17 mouse cellular contexts compared by ENCODE assay signal in genomic region chr13:30521282-30521902, GRCm38 (mm10). TPM values are rescaled to one million over a fixed set of nuclear protein-coding genes. Genes with fewer than 3 reads are reported as not detected.
A peak's percentile ranks its signal among the peaks of the same experiment; 100 is the strongest.
DNase-seq lines count a peak whose midpoint lies in the region; ATAC-seq and TF ChIP-seq lines count a peak whose summit lies in the region.
"Had no signal": no experiment of that assay in that cellular context is flagged by ENCODE, and none has a peak within 500 bp of the region (broad histone marks: within the 10 kb centered on the region; RNA-seq: fewer than 3 reads in every experiment).

No protein-coding gene starts in this region.

- TF ChIP-seq CTCF in heart, postnatal 0 days (IDR thresholded peaks at IDR 0.05; ENCODE audit: low read depth): no peak

- H3K27ac ChIP-seq in heart, postnatal 0 days (ENCODE audit: low read depth): no peak overlapping the region
- no peak overlapping the region for H3K27ac ChIP-seq in heart, embryonic 10.5 days
- H3K27ac ChIP-seq in intestine, embryonic 14.5 days (ENCODE audit: low read depth): no peak overlapping the region
- H3K27ac ChIP-seq in liver, embryonic 15.5 days (replicated peaks): no peak overlapping the region
- H3K27ac ChIP-seq: forebrain, embryonic 13.5 days; kidney, embryonic 15.5 days; left cerebral cortex, adult 2 months; limb, embryonic 12.5 days; macrophage; midbrain, embryonic 13.5 days had no signal

- H3K27me3 ChIP-seq in heart, postnatal 0 days (ENCODE audit: control insufficient read depth, insufficient read depth, low read length): no peaks in the 10 kb centered on the region
- H3K27me3 ChIP-seq in heart, embryonic 10.5 days (ENCODE audit: insufficient read depth, poor library complexity, severe bottlenecking): no peaks in the 10 kb centered on the region
- H3K27me3 ChIP-seq in intestine, embryonic 14.5 days (replicated peaks; ENCODE audit: control insufficient read depth, insufficient read depth, low read length): no peaks in the 10 kb centered on the region
- no peaks in the 10 kb centered on the region for H3K27me3 ChIP-seq in liver, embryonic 15.5 days
- H3K27me3 ChIP-seq: forebrain, embryonic 13.5 days; kidney, embryonic 15.5 days; limb, embryonic 12.5 days; midbrain, embryonic 13.5 days had no signal

- H3K4me3 ChIP-seq in heart, postnatal 0 days (ENCODE audit: low read depth, low read length): peak overlapping the region; percentile 34
- no peak overlapping the region for H3K4me3 ChIP-seq in heart, embryonic 10.5 days
- H3K4me3 ChIP-seq in intestine, embryonic 14.5 days (ENCODE audit: low read depth, low read length): no peak overlapping the region
- no peak overlapping the region for H3K4me3 ChIP-seq in liver, embryonic 15.5 days (replicated peaks)
- H3K4me3 ChIP-seq: forebrain, embryonic 13.5 days; kidney, embryonic 15.5 days; left cerebral cortex, adult 2 months; limb, embryonic 12.5 days; midbrain, embryonic 13.5 days had no signal

- TF ChIP-seq EP300 in heart, postnatal 0 days (IDR thresholded peaks at IDR 0.05; ENCODE audit: low read depth): no peak

- WGBS in heart, postnatal 0 days: 24% methylated on average over 16 of the region's 16 CpGs
- 44% methylated on average over 16 of the region's 16 CpGs for WGBS in heart, embryonic 10.5 days
- 48% methylated on average over 16 of the region's 16 CpGs for WGBS in intestine, embryonic 14.5 days
- 59% methylated on average over 16 of the region's 16 CpGs for WGBS in liver, embryonic 15.5 days (ENCODE audit: insufficient replicate concordance)

- no peaks in the 10 kb centered on the region for H3K36me3 ChIP-seq in heart, postnatal 0 days (replicated peaks; ENCODE audit: control insufficient read depth, insufficient read depth, low read length)
- H3K36me3 ChIP-seq in heart, embryonic 10.5 days: no peaks in the 10 kb centered on the region
- no peaks in the 10 kb centered on the region for H3K36me3 ChIP-seq in intestine, embryonic 14.5 days (ENCODE audit: control insufficient read depth, insufficient read depth, low read length)
- H3K36me3 ChIP-seq in liver, embryonic 15.5 days (replicated peaks): no peaks in the 10 kb centered on the region
- H3K36me3 ChIP-seq: kidney, embryonic 15.5 days; limb, embryonic 12.5 days; midbrain, embryonic 13.5 days had no signal

- ATAC-seq in heart, postnatal 0 days (ENCODE audit: insufficient read depth, low read depth): no peak
- no peak for ATAC-seq in intestine, embryonic 14.5 days (replicated peaks; ENCODE audit: low FRiP score, low TSS enrichment, low read depth)
- no peak for ATAC-seq in liver, embryonic 15.5 days (ENCODE audit: insufficient read depth)
- ATAC-seq: forebrain, embryonic 13.5 days; midbrain, embryonic 13.5 days had no signal

- no peak for DNase-seq in heart, postnatal 0 days (ENCODE audit: low spot score)
- DNase-seq in heart, embryonic 10.5 days (ENCODE audit: low spot score): no peak
- DNase-seq in MN1 (ENCODE audit: low spot score): peak; percentile 41
- DNase-seq in intestine, embryonic 14.5 days (ENCODE audit: low spot score): no peak
- DNase-seq in gastrocnemius, postnatal 36 days: no peak
- DNase-seq in left cerebral cortex, postnatal 10 days (ENCODE audit: extremely low spot score in 1 of 2, low spot score in 2 of 2): no peak
- DNase-seq: cerebellum, postnatal 25 days; gastrocnemius, postnatal 25 days; right cerebral cortex, postnatal 25 days; thymus, postnatal 4 days had no signal

- H3K4me2 ChIP-seq in heart, postnatal 0 days (ENCODE audit: low read depth, low read length): peak overlapping the region; percentile 60
- H3K4me2 ChIP-seq in intestine, embryonic 14.5 days (ENCODE audit: low read length): peak overlapping the region; percentile 11
- peak overlapping the region; percentile 18; the same call in 1 of the 2 replicates for H3K4me2 ChIP-seq in liver, embryonic 15.5 days
- H3K4me2 ChIP-seq: forebrain, embryonic 13.5 days; kidney, embryonic 15.5 days; limb, embryonic 12.5 days; midbrain, embryonic 13.5 days had no signal

- H3K9me3 ChIP-seq in heart, postnatal 0 days (replicated peaks; ENCODE audit: control insufficient read depth, low read length): no peaks in the 10 kb centered on the region
- H3K9me3 ChIP-seq in heart, embryonic 10.5 days: no peaks in the 10 kb centered on the region
- H3K9me3 ChIP-seq in intestine, embryonic 14.5 days (ENCODE audit: control insufficient read depth, low read length): 0 out of 2 replicates have a peak, but pooled peaks cover 2% of the 10 kb centered on the region
- no peaks in the 10 kb centered on the region for H3K9me3 ChIP-seq in liver, embryonic 15.5 days (replicated peaks)
- H3K9me3 ChIP-seq: forebrain, embryonic 13.5 days; kidney, embryonic 15.5 days; limb, embryonic 12.5 days had no signal

- no peaks in the 10 kb centered on the region for H3K4me1 ChIP-seq in heart, postnatal 0 days (ENCODE audit: control insufficient read depth, insufficient read depth)
- H3K4me1 ChIP-seq in heart, embryonic 10.5 days: 0 out of 2 replicates have a peak, but pooled peaks cover 3% of the 10 kb centered on the region
- H3K4me1 ChIP-seq in intestine, embryonic 14.5 days (replicated peaks; ENCODE audit: control insufficient read depth, insufficient read depth, low read length): no peaks in the 10 kb centered on the region
- no peaks in the 10 kb centered on the region for H3K4me1 ChIP-seq in liver, embryonic 15.5 days (replicated peaks)
- H3K4me1 ChIP-seq: forebrain, embryonic 13.5 days; kidney, embryonic 15.5 days; limb, embryonic 12.5 days; midbrain, embryonic 13.5 days had no signal

- 0 out of 2 replicates have a peak overlapping the region, but pooled peaks have one; percentile 29 for H3K9ac ChIP-seq in heart, postnatal 0 days (replicated peaks; ENCODE audit: low read depth, low read length)
- no peak overlapping the region for H3K9ac ChIP-seq in intestine, embryonic 14.5 days (ENCODE audit: low read length)
- H3K9ac ChIP-seq in liver, embryonic 15.5 days: no peak overlapping the region
- H3K9ac ChIP-seq: forebrain, embryonic 13.5 days; kidney, embryonic 15.5 days; limb, embryonic 12.5 days; midbrain, embryonic 13.5 days had no signal

- intact Hi-C loops in gastrocnemius, postnatal 36 days (cut with DNase I): loop anchor here (10.0 kb wide), 1 partner anchor 427 kb away; no protein-coding TSS in a partner anchor
- intact Hi-C loops in left cerebral cortex, postnatal 10 days (cut with DNase I): no loop called here

RNA-seq across cellular contexts. Expression of gene Uqcrfs1, which starts 23.8 kb away (rescaled TPM):
- total RNA-seq in heart, postnatal 0 days (2014; rRNA removed; ENCODE audit: low replicate concordance): 1,049 and 1,070 TPM in 2 replicates
- polyA plus RNA-seq in heart, postnatal 0 days (2015; fragmentation: Nextera tagmentation; extraction: Ambion mirVana): 1,491 and 1,508 TPM in 2 replicates
- polyA plus RNA-seq in heart, embryonic 10.5 days (2016; fragmentation: Nextera tagmentation; extraction: Ambion mirVana): 381 and 511 TPM in 2 replicates
- polyA plus RNA-seq in intestine, embryonic 14.5 days (2014; fragmentation: Nextera tagmentation; extraction: Ambion mirVana): 265 and 284 TPM in 2 replicates
- 164 and 165 TPM in 2 replicates for polyA plus RNA-seq in liver, embryonic 15.5 days (2015; fragmentation: Nextera tagmentation; extraction: Ambion mirVana)
- 100 to 1,000 TPM; 527 to 542 TPM for total RNA-seq in gastrocnemius, postnatal 36 days (2021)
- 100 to 1,000 TPM; 169 to 173 TPM for total RNA-seq in left cerebral cortex, postnatal 10 days (2021)
